Mouse (Mus musculus): ENCODE data around the gene Med12l.

The Med12l gene

DNA sequence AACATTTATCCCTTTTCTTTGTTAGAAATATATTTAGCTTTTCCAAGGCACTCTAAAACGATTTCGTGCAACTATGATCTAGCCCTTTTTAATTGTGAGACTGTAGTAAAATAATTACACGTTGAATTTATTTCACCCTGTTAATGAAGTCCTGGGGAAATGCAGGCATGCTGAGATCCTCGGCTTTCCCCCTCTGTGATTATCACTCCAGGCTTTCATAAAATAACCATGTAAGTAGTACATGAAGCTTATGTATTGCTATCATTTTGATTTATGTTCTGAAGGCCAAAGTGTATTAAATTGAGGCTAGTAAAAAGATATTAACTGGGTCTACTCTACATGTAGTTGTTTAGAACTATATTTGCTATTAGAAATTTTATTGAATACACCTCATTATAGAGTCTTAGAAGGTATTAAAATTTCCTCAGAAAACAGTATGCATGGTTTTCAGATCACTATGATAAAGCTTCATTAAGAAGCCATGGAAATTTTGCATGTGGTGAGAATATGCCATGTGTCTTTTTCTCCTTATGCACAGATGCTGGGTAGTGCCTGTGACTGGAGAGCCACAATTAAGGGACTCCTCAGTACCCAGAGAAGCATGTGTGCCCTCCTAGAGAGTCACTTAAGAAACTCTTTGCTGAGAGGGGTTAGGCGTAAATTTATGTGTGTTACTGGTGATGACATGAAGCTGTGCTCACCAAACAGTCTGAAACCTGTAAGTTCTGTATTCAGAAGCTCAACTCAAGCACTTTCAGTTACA is 288.0 kb downstream of the Med12l start:
- ATAC-seq (ENCODE audit: insufficient number of reproducible peaks, low FRiP score, low TSS enrichment), result no peak

DNA sequence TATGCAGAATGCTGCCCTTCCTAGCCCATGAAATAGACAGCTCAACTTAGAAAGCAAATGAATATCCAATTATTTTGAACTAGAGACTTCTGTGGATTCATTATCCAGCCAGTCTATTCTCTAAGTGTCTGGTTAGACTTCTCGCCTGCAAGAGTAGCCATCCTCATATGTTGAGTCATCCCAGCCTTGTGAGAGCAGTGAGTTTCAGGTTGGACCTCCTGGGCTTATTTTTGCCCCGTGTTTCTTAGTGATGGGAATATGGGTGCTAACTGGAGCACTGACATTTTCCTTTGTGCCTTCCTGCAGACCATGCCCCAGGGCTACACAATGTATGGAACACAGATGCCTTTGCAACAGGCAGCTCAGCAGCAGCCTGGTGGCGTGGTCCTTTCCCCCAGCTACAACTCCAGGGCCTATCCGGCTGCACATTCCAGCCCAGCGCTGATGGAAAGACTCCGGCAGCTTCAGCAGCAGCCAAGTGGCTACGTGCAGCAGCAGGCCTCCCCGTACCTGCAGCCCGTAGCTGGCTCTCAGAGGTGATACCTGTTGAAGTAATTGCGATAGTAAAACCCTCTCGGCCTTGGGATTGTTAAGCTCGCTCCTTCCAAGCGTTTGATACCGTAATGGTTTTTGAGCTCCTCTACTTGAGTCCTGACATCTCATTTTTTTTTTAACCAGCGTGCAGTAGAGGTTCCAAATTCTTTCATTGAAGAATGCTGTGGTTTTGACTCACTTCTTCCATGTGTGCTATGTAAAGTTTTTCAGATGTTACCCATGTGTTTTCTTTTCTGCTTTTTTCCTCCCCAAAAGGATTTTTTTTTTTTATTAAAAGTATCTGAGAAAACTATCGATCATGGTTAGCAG is 290.3 kb downstream of the Med12l start:
- ATAC-seq (ENCODE audit: insufficient number of reproducible peaks, low FRiP score, low TSS enrichment), result no peak

DNA sequence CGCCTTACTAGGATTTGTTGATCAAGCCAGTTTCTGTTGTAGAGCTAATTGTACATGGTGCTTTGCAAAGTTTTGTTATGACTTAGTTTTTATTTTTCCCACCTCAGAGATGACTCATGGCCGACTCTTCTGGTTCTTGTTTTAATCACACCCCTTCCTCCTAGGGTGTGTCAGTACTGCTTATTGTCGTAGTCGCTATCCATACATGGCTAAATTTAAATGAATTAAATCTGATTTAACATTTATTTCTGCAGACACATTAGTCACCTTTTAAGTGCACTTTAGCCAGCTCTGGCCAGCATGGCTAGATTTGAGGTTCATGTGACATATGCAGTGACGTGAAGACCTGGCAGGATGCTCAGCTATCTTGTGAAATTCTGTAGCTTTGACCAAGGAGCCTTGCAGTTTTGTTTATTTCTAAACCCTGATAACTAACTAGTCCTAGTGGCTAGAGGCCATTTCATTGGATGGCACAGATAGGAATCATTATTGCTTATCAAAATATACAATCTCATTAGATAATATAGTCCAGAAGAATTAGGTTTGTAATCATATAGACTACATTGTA is 291.0 kb downstream of the Med12l start:
- ATAC-seq (ENCODE audit: insufficient number of reproducible peaks, low FRiP score, low TSS enrichment), result no peak

DNA sequence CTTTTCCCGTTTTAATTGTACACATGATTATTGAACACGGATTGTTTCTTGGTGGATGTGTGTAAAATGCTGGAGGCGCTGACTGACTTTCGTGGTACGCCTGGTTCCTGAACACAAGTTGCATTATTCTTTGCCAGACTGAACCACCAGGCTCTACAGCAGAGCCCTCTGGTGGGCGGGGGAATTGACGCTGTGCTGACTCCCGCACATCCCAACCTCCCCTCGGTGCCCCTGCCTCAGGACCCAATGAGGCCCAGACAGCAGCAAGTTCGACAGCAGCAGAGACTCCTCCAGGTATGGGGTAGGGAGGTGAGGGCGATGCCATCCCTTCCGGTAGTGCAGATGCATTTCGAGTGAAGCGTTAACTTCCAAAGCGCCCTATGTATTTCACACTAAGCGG is 292.0 kb downstream of the Med12l start:
- ATAC-seq (ENCODE audit: insufficient number of reproducible peaks, low FRiP score, low TSS enrichment), result peak; percentile 36; the same call in 1 of the 2 replicates

DNA sequence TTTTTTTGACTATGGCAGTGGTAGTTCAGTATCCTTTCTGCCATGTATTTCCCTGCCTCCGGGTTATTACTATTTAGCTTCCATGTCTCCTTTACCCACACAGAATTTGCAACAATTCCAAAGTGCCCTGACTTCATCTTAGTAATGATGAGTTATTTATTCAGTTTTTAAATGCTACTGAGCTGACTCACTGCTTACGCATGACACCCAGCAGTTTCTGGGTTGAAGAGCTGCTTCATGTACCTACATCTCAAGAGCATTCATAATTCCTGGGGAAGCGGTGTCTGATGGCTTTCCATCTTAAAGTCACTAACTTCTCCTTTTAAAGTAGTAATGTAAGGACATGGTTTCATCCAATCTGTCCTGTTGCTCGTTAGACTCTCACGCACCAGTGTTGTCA is 299.3 kb downstream of the Med12l start:
- no peak for ATAC-seq (ENCODE audit: insufficient number of reproducible peaks, low FRiP score, low TSS enrichment)

DNA sequence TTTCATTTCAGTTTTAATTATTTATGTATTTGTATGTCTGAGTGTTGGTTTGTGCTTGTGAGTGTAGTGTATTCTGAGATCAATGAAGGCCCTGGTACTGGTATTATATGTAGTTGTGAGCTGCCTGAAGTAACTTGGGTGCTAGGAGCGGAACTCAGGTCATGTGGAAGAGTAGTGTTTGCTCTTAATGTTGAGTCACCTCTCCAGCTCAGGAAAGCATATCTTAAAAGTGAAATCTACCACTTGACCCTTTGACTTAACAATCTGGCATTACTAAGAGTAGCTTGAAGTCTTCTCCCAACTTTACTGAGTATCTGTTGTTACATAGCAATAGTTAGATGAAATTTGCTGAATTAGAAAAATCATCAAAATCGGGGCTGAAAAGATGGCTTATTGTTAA is 299.9 kb downstream of the Med12l start:
- ATAC-seq (ENCODE audit: insufficient number of reproducible peaks, low FRiP score, low TSS enrichment), result no peak

DNA sequence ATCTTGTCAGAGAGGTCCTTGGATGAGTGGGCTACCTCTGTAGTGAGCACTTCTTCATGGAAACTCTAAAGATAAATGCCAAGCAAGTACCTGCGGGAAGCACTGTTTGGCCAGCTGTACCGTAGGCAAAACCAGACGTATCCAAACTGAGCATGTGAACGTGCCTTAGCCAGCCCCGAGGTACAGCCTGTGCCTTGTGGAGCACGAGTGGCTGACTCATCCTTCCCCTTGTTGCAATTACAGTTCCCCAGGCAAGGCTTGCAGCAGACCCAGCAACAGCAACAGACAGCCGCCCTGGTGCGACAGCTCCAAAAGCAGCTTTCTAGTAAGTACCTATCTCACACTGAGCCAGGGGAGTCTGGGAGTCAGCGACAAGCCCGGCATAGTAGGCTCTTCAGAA is 307.0 kb downstream of the Med12l start:
- peak; percentile 10; the same call in 1 of the 2 replicates for ATAC-seq (ENCODE audit: insufficient number of reproducible peaks, low FRiP score, low TSS enrichment)

DNA sequence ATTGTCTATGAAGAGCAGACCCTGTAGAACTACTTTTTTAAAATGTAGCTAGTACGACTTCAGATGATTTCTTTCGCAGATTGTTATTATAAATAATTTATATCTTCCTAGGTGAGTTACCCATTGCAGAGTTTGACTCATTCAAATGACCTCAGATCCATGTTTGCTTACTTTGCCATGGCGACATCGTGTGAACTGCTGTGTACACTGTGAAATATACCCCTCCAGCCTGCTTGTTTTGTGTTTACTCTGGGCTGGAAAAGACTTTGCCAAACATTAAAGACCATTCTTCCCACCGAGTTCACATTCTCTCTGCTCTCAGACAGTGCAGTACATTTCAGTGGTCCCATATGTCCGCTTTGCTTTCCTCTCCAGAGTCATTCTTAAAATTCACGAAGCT is 310.5 kb downstream of the Med12l start:
- ATAC-seq (ENCODE audit: insufficient number of reproducible peaks, low FRiP score, low TSS enrichment), result no peak

DNA sequence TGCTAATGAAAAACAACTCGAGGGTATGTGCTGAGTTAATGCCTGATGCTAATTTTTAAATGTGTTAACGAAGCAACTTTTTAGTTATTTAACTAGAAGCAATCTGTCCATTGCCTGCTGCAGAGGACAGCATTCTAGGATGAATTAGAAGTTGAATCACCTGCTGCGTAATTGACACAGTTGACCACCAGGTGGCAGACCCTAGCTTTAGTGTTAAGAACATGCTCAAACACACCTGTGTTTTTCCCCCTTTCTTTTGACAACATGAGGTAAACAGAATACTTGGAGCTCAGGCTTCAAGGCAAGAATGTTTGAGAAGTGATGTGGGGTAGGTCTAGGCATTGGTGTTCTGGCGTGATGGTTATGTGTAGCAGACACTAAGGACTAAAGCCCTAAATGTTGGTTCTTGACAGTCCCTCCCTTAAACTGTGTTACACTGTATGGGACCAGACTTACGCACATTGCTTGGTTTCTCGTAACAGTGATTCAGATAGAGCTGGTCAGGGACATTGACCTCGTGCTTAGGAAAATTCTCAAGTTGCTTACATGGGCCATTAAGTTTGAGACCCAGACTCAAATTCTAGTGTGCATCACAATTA is 315.8 kb downstream of the Med12l start:
- ATAC-seq (ENCODE audit: insufficient number of reproducible peaks, low FRiP score, low TSS enrichment), result peak; percentile 57

DNA sequence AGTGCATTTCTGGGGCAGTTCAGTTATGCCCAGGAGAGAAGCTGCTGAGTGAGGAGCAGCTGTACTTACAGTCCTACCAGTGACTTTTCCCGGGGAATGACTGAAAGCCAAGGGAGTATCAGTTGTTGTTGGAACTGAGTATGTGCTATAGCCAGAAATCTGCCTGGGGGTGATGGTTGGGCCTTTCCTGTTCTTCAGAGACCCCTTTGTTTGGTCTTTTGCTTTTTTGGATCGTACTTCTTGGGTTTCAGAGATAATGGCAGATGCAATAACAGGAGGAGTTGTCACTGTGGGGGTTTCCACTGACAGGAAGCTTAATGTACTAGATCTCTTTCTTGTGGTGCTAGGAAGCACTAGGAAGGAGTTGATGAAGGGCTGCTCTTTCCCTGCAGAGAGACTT is 322.9 kb downstream of the Med12l start:
- no peak for ATAC-seq (ENCODE audit: insufficient number of reproducible peaks, low FRiP score, low TSS enrichment)

DNA sequence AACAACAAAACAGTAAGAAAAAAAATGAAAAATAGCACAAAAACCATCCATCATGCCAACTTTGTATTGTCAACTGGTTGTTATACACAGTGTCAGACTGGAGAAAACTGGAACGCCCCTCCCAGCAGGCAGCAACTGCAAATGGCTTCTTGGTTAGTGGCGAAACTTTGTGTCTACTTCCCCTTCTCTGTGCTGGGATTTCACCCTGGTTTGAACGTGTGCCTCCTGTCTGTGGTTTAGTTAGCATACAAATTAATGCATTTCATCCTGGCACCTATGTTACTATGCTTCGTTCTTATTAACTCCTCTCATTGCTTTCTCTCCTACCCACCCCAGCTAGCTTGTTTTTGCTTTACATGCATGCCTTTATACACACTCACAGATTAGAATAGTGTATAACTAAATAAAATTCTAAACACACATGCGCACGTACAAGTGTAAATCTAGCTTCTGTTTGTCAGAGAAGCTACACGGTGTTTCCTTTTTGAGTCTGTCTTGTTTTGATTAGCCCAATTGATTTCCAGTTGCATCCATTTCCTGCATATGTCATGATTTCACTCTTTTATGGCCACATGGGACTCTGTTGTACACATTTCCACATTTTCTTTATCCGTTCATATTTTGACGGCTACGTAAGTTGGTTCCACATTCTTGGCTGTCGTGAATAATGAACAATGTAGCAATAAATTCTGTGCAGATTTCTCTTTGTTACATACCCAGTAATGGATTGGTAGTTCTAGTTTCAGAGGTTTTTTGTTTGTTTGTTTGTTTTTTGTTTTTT is 336.2 kb downstream of the Med12l start:
- no peak for ATAC-seq (ENCODE audit: insufficient number of reproducible peaks, low FRiP score, low TSS enrichment)

DNA sequence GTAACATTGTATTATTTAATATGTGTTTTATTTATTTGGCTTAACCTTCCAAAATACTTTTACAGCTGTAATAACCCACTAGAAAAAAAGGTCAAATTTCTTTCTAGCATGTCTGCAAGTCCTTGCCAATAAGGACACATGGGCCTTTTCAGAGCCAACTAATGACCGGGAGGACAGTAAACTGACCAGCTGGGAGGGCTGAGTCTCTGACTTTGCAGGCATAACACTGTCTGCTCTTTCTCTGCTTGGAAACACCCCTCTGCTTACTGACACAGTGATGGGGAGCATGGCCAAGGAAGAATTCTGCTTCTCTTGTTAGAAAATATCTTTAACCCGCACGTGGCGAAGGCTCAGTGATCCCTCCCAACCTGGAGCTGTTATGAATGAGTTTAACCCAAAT is 337.4 kb downstream of the Med12l start:
- ATAC-seq (ENCODE audit: insufficient number of reproducible peaks, low FRiP score, low TSS enrichment), result peak; percentile 82

DNA sequence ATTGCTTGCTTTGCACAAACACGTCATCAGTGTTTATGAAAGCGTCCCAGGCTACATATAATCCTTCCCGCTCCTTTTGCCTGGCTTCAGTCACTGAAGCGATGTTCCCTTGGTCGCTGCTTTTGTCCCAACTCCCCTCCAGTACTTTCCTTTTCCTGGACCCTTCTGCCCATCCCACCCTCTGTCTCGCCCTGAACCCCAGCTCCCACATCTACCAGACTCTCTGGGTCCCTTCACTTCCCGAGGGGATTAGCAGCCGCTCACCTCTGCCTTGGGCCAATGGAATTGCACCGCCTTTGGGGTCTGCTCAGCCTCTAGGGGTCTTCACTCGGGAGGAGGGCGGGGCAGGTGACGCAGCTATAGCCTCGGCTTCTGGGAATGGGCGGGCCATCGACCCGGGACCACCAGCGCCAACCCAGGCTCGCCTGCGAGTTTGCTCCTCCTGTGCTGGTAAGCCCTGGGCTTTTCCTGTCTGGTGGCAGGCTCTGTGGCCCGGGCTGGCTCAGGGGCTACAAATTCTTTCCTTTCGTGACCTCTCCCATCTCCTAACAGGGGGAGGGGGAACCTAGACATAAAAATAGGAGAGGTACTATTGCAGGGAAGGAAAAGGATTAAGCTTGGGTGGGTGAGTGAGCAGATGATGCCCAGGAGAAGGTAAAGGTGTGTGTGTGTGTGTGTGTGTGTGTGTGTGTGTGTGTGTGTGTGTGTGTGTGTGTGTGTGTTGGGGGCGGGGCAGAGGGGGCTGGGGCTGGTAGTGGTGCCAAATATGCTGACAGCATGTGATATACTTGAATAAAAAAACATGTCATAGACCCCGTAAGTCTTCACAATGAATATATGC is 338.7 kb downstream of the Med12l start, which contains the start of gene Igsf10:
Gene Igsf10 (minus strand): TSS at position 330 of the 841 bp plus-strand sequence.
- peak; percentile 60 for ATAC-seq (ENCODE audit: insufficient number of reproducible peaks, low FRiP score, low TSS enrichment)

DNA sequence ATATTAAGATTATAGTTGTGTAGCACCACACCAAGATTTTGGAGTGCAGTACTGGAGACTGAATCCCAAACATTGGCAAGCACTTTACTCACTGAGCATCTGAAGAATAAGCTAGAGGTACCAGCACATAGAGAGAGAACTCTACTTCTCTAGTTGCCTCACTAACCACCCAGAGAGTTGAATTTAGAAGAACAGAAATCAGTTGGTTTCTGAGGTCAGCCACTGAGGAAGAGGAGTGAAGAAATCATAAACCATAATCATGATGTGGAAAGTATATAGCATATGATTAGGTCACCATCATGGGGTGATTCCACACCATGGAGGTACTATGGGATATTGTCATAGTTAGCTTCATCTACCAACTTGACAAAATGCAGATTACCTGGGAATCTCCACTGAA is 346.1 kb downstream of the Med12l start:
- ATAC-seq (ENCODE audit: insufficient number of reproducible peaks, low FRiP score, low TSS enrichment), result no peak

DNA sequence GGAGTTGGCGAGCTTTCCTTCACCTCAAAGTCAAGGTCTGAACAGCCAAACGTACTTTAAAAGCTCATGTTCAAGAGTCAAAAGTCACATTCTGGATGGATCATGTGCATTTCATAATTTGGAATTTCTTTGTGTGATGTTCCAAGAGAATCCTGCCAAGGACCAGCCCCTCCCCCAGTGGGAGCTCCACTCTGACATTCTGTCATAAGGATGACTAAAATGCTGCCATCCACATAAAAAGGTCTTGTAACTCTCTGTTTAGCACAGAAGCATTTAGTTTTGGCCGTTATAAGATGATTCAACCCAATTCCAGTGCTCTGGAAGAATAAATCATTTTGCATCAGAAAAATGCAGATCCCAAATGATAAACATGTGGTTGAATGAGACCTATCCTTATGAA is 348.5 kb downstream of the Med12l start:
- no peak for ATAC-seq (ENCODE audit: insufficient number of reproducible peaks, low FRiP score, low TSS enrichment)

DNA sequence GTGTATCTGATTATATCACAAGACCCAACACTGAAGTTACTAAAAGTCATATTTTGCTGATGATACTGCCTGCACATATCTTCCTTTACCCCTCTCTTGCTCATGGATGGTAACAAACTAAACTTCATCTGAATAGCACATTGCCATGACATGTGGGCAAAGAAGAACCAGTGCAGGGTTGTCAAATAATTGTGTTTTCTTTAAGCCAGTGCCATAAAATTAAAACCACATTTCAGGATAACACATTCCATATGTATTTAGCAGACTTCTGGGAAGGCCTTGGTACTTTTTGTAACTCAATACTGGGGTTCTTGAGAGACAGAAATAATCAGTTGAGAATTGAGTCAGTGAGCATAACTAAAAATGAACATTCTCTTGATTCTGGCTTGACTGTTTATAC is 354.5 kb downstream of the Med12l start:
- no peak for ATAC-seq (ENCODE audit: insufficient number of reproducible peaks, low FRiP score, low TSS enrichment)

DNA sequence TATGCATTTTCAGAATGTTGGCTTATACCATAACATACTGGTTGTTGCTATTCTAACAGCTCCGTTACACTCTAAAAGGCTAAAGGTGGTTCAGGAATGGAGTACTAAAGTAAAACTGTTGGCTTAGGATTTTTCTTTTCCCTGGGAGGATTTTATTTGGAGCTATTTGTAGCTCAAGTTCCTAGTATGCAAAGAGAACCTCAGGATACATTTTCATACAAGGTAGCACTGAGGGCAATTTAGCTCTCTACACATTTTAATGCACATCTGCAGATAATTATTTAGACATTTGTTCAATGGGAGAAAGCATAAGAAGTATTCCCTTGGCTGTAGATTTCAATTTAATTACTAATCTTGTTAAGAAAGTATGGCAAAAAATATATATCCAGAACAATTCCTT is 356.3 kb downstream of the Med12l start:
- no peak for ATAC-seq (ENCODE audit: insufficient number of reproducible peaks, low FRiP score, low TSS enrichment)

Data from cerebellum, adult (tissue).